Mouse (Mus musculus) G1E (cell line): Measurements from ENCODE around the gene Nubpl. TPM values are rescaled to one million over a fixed set of nuclear protein-coding genes. Genes with fewer than 3 reads are reported as not detected.

ENCODE experiments used
- ATAC-seq: 2 replicates; pipeline ENCODE4 v1.8.0; 2016; ENCODE audit warnings: mild to moderate bottlenecking; ENCODE audit not compliant: insufficient number of reproducible peaks, poor library complexity, low FRiP score, severe bottlenecking; ENCODE audit errors: extremely low read depth
- DNase-seq: peaks from one replicate; pipeline ENCODE4 v3.0.0; 2012; ENCODE audit warnings: low spot score
- H3K27me3 ChIP-seq: 2 replicates; pipeline ENCODE4 v1.6.1; 2012; ENCODE audit warnings: mild to moderate bottlenecking, low read length, inconsistent platforms; ENCODE audit not compliant: insufficient read depth
- H3K36me3 ChIP-seq: replicated peaks from 2 replicates; pipeline ENCODE3; 2012; ENCODE audit warnings: mild to moderate bottlenecking, inconsistent platforms
- H3K4me1 ChIP-seq: 2 replicates; pipeline ENCODE4 v1.6.1; 2012; ENCODE audit warnings: low read depth, low read length, inconsistent platforms, mixed read lengths; ENCODE audit not compliant: insufficient read depth
- H3K4me3 ChIP-seq: 2 replicates; pipeline ENCODE4 v1.5.1; 2012; ENCODE audit warnings: low read depth, mild to moderate bottlenecking, inconsistent platforms, low read length, moderate library complexity, mixed read lengths
- H3K9me3 ChIP-seq: replicated peaks from 2 replicates; pipeline ENCODE4 v1.6.1; 2012; ENCODE audit warnings: inconsistent platforms
- CTCF ChIP-seq: IDR thresholded peaks from 2 replicates; pipeline ENCODE4 v1.5.1; 2012; ENCODE audit warnings: low read depth, low read length, inconsistent platforms, mixed read lengths
- GATA1 ChIP-seq: IDR thresholded peaks from 2 replicates; pipeline ENCODE4 v1.6.1; 2012; ENCODE audit warnings: borderline replicate concordance, low read length, inconsistent platforms, mixed read lengths
- GATA2 ChIP-seq: IDR thresholded peaks from 2 replicates; pipeline ENCODE4 v1.6.1; 2012; ENCODE audit warnings: low read depth, low read length, inconsistent platforms, borderline replicate concordance
- POLR2AphosphoS5 ChIP-seq: IDR thresholded peaks from 2 replicates; pipeline ENCODE4 v1.6.1; 2012; ENCODE audit warnings: low read depth, low read length, inconsistent platforms; ENCODE audit not compliant: insufficient replicate concordance
- TAL1 ChIP-seq: conservative IDR thresholded peaks from 2 replicates; pipeline ENCODE4 v1.6.1; 2012; ENCODE audit warnings: low read depth, low read length, inconsistent platforms, mixed read lengths
- polyA plus RNA-seq: library from polyadenylated mRNA; stranded (reverse); fragments of >175 nt; gene quantifications from 2 replicates; pipeline ENCODE4 v1.2.3, GENCODE M21; 2012
- total RNA-seq, 2 experiments: library from RNA; stranded (forward) in 1 of 2; stranded (reverse) in 1 of 2; fragments of 200-1000 nt in 1 of 2; fragments of >200 nt in 1 of 2; fragmentation: Nextera tagmentation in 1 of 2; gene quantifications; 2 replicates each; pipeline ENCODE4 v1.2.3; 2014 to 2017

Gene Nubpl
- total and polyA plus RNA-seq, 3 experiments = 11.1 to 29.9 (median 19.8) TPM

DNA sequence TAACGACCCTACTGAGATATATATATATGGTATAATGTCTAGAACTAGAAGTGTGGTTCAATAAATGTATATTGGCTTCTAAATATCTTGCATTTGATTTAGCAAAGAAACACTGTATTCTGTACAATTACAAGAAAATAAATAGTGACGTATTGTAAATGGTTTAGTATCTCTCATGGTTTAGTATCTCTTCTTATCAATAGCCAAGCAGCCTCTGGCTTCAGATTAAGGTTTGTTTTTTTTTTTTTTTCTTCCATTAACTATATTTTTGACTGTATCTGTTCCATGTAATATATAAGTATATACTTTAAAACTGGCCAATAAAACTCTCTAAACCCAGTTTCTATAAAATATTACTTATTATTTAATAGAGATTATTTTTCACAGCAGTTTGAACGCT lies 31.5 kb downstream of the Nubpl start:
- H3K36me3 ChIP-seq = peaks cover 10% of the 10 kb centered on the region
- ATAC-seq (no peak), DNase-seq (no peak)
- no peak overlapping the region for H3K4me3 ChIP-seq
- TF ChIP-seq TAL1 (no peak), GATA1 (no peak), GATA2 (no peak), POLR2AphosphoS5 (no peak), CTCF (no peak)
- H3K9me3 ChIP-seq = no peaks in the 10 kb centered on the region
- H3K27me3 ChIP-seq = no peaks in the 10 kb centered on the region
- no peaks in the 10 kb centered on the region for H3K4me1 ChIP-seq

DNA sequence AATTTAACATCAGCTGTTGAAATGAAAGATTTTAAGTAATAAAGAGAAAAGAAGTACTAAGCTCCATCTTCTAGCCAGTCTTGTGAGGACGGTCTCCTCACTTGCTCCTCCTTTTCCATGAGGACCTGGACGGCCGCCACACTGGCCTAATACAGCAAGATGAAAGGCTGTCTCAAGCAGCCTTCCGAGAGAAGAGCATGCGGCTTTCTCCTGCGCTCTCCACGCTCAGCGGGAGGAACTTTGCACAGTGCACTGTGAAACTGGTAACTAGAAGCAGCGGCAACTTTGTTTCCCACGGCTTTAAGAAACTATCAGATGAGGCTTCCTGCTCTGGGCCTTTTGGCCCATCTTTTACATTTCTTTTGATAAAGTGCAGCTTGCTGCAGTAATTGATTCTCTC lies 34.7 kb downstream of the Nubpl start:
- Histone ChIP-seq H3K36me3 (peaks cover 13% of the 10 kb centered on the region), H3K9me3 (no peaks in the 10 kb centered on the region), H3K27me3 (no peaks in the 10 kb centered on the region), H3K4me1 (no peaks in the 10 kb centered on the region), H3K4me3 (no peak overlapping the region)
- no peak for TF ChIP-seq CTCF
- no peak for TF ChIP-seq GATA2
- TF ChIP-seq TAL1 = no peak
- no peak for TF ChIP-seq GATA1
- TF ChIP-seq POLR2AphosphoS5 = no peak
- ATAC-seq (no peak), DNase-seq (no peak)

DNA sequence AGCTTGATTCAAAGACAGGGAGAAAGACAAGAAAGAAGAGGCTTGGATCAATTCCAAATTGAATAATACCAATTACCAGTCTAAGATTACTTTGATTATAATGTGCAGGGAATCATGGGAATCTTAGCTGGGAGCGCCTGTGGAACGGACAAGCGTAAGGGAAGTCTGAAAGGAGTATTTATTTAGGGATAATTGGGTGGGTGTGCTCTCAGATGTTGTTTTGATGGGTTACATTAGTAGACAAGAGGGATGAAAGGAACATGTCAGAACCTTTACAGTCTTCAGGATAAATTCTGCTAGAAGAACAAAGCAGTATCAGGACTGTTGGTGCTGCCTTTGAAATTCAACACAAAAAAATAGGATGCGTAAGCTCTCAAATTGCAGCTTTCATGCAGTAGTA lies 40.8 kb downstream of the Nubpl start:
- DNase-seq (no peak), ATAC-seq (no peak)
- Histone ChIP-seq H3K9me3 (no peaks in the 10 kb centered on the region), H3K36me3 (peaks cover 3% of the 10 kb centered on the region), H3K4me3 (no peak overlapping the region), H3K4me1 (no peaks in the 10 kb centered on the region), H3K27me3 (no peaks in the 10 kb centered on the region)
- TF ChIP-seq GATA2 = no peak

DNA sequence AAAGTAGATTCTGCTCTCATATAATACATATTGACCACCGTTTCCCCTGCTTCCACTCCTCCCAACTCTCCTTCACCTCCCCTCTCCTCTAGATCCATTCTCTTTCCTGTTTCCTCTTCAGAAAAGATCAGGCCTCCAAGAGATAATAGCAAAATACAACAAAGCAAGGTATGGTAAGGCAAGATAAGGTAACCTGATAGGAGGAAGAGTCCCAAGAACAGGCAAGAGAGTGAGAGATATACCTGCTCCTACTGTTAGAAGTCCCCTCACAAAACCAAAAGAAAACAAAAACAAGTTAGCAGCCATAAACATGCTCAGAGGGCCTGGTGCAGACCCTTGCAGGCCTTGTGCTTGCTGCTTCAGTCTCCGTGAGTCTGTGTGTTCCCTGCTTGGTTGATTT lies 49.1 kb downstream of the Nubpl start:
- no peaks in the 10 kb centered on the region for H3K27me3 ChIP-seq
- no peak; the same call in 1 of the 2 replicates for ATAC-seq
- H3K4me1 ChIP-seq = 0 out of 2 replicates have a peak, but pooled peaks cover 3% of the 10 kb centered on the region
- TF ChIP-seq CTCF (no peak), TAL1 (no peak), GATA2 (no peak), GATA1 (no peak), POLR2AphosphoS5 (no peak)
- H3K9me3 ChIP-seq = no peaks in the 10 kb centered on the region
- no peak for DNase-seq
- H3K4me3 ChIP-seq = no peak overlapping the region
- peaks cover 10% of the 10 kb centered on the region for H3K36me3 ChIP-seq

DNA sequence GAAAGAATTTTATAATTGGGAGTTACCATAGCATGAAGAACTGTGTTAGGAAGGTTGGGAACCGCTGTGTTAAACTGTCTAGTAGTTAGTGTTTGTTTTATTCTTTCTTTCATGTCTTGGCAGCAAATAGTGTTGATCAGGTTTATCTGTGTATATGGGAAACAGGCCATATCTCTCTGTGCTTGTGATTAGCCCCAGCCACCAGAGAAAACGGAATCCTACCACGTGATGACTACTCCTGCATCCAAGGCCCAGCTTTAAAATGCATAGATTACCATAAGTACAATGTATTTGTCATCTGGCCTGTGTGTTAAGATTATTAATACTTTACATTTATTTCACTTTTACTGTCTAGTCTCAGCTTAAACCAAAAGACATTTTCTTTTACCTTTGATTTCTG lies 51.9 kb downstream of the Nubpl start:
- no peak overlapping the region for H3K4me3 ChIP-seq
- no peak for DNase-seq
- no peak for TF ChIP-seq POLR2AphosphoS5
- no peaks in the 10 kb centered on the region for H3K9me3 ChIP-seq
- H3K4me1 ChIP-seq = 0 out of 2 replicates have a peak, but pooled peaks cover 3% of the 10 kb centered on the region
- ATAC-seq = no peak
- H3K27me3 ChIP-seq = no peaks in the 10 kb centered on the region
- H3K36me3 ChIP-seq = peaks cover 8% of the 10 kb centered on the region

DNA sequence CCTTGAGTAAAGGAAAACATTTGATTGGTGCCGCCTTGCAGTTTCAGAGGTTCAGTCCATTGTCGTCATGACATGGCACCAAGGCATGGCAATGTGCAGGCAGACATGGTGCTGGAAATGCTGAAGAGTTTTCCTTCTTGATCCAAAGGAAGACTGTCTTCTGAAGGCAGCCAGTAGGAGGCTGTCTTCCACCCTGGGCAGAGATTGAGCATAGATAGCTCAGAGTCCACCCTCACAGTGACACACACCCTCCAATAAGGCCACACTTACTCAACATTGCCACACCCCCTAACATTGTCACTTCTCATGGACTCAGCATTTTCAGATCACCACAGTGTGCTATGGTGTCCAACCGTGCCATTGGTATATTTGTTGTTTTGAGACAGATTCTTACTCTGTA lies 54.5 kb downstream of the Nubpl start:
- ATAC-seq (no peak), DNase-seq (no peak)
- Histone ChIP-seq H3K27me3 (no peaks in the 10 kb centered on the region), H3K9me3 (no peaks in the 10 kb centered on the region), H3K4me1 (no peaks in the 10 kb centered on the region), H3K4me3 (no peak overlapping the region), H3K36me3 (peaks cover 3% of the 10 kb centered on the region)
- TF ChIP-seq CTCF (no peak), GATA2 (no peak), POLR2AphosphoS5 (no peak)

DNA sequence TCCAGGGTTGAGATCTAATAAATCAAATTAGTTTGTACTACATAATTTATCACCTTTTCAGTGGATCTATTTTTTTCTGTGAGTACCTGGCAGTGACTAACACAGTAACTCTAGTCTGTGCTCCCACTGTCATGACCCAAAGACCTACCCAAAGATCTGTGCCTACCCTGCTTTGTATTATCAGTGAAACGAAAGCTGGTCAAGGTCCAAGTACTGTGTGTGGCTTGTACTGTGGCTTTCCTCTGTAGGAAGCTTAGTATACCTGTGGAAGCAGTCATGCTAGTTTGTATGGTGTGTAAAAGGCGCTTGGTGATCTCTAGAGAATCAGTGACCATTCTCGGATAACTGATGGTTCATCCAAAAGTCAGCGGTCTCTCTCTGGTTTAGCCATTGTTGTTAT lies 57.4 kb downstream of the Nubpl start:
- DNase-seq (no peak), ATAC-seq (no peak)
- Histone ChIP-seq H3K4me1 (no peaks in the 10 kb centered on the region), H3K27me3 (no peaks in the 10 kb centered on the region), H3K36me3 (no peaks in the 10 kb centered on the region), H3K4me3 (no peak overlapping the region), H3K9me3 (no peaks in the 10 kb centered on the region)
- TF ChIP-seq POLR2AphosphoS5 = no peak
- no peak for TF ChIP-seq TAL1
- no peak for TF ChIP-seq GATA2
- no peak for TF ChIP-seq CTCF
- no peak for TF ChIP-seq GATA1
